In genomic region chr7:28545048-28545890, GRCm38 (mm10) we compare ENCODE assay signal across 10 mouse cellular contexts. TPM values are rescaled to one million over a fixed set of nuclear protein-coding genes. Genes with fewer than 3 reads are reported as not detected.
DNase-seq lines count a peak whose midpoint lies in the region; ATAC-seq lines count a peak whose summit lies in the region.
"Had no signal": no experiment of that assay in that cellular context is flagged by ENCODE, and none has a peak within 500 bp of the region (broad histone marks: within the 10 kb centered on the region; RNA-seq: fewer than 3 reads in every experiment).

No protein-coding gene starts in this region.

- H3K27ac ChIP-seq in forebrain, embryonic 10.5 days = no peak overlapping the region
- H3K27ac ChIP-seq in forebrain, embryonic 16.5 days (ENCODE audit: low read length) = no peak overlapping the region
- H3K27ac ChIP-seq in hindbrain, embryonic 12.5 days = no peak overlapping the region

- H3K9me3 ChIP-seq in forebrain, embryonic 10.5 days = no peaks in the 10 kb centered on the region
- H3K9me3 ChIP-seq in forebrain, embryonic 16.5 days (ENCODE audit: control insufficient read depth, low read length) = no peaks in the 10 kb centered on the region
- no peaks in the 10 kb centered on the region for H3K9me3 ChIP-seq in hindbrain, embryonic 12.5 days (replicated peaks)

- no peaks in the 10 kb centered on the region for H3K36me3 ChIP-seq in forebrain, embryonic 10.5 days (replicated peaks)
- no peaks in the 10 kb centered on the region for H3K36me3 ChIP-seq in forebrain, embryonic 16.5 days (ENCODE audit: control insufficient read depth, insufficient read depth)
- H3K36me3 ChIP-seq in hindbrain, embryonic 12.5 days = no peaks in the 10 kb centered on the region

- peaks cover 40% of the 10 kb centered on the region for H3K4me1 ChIP-seq in forebrain, embryonic 10.5 days
- H3K4me1 ChIP-seq in forebrain, embryonic 16.5 days (replicated peaks; ENCODE audit: control insufficient read depth, insufficient read depth, low read length) = peaks cover 8% of the 10 kb centered on the region
- peaks cover 23% of the 10 kb centered on the region for H3K4me1 ChIP-seq in hindbrain, embryonic 12.5 days

- no peak for ATAC-seq in forebrain, embryonic 16.5 days
- ATAC-seq in hindbrain, embryonic 12.5 days (ENCODE audit: low FRiP score) = 0 out of 2 replicates have a peak, but pooled peaks have one; percentile 7
- peak; percentile 42 for ATAC-seq in megakaryocyte progenitor cell, adult 5-6 weeks (replicated peaks; ENCODE audit: poor library complexity)

- no peak overlapping the region for H3K4me3 ChIP-seq in forebrain, embryonic 10.5 days
- H3K4me3 ChIP-seq in forebrain, embryonic 16.5 days (replicated peaks; ENCODE audit: low read length) = no peak overlapping the region
- H3K4me3 ChIP-seq in hindbrain, embryonic 12.5 days = no peak overlapping the region

- no peak overlapping the region for H3K4me2 ChIP-seq in forebrain, embryonic 16.5 days (ENCODE audit: low read length)
- no peak overlapping the region for H3K4me2 ChIP-seq in hindbrain, embryonic 12.5 days (replicated peaks)

- H3K27me3 ChIP-seq in forebrain, embryonic 10.5 days (ENCODE audit: poor library complexity, severe bottlenecking) = peaks cover 56% of the 10 kb centered on the region
- H3K27me3 ChIP-seq in forebrain, embryonic 16.5 days (replicated peaks; ENCODE audit: control insufficient read depth, insufficient read depth, low read length) = peaks cover 31% of the 10 kb centered on the region
- peaks cover 52% of the 10 kb centered on the region for H3K27me3 ChIP-seq in hindbrain, embryonic 12.5 days

- DNase-seq in forebrain, embryonic 10.5 days (ENCODE audit: extremely low spot score, low spot score) = peak; percentile 41
- DNase-seq in 416B (ENCODE audit: low read depth) = peak; percentile 43
- DNase-seq in gastrocnemius, postnatal 10 days = no peak
- no peak for DNase-seq in thymus, postnatal 10 days (ENCODE audit: low spot score in 2 of 2)
- no peak for DNase-seq in layer of hippocampus, postnatal 36 days

- no peak overlapping the region for H3K9ac ChIP-seq in forebrain, embryonic 16.5 days (replicated peaks; ENCODE audit: low read depth, low read length)
- no peak overlapping the region for H3K9ac ChIP-seq in hindbrain, embryonic 12.5 days

- 26% methylated on average over 14 of the region's 14 CpGs for WGBS in forebrain, embryonic 10.5 days
- WGBS in forebrain, embryonic 16.5 days = 28% methylated on average over 14 of the region's 14 CpGs
- WGBS in hindbrain, embryonic 12.5 days = 24% methylated on average over 14 of the region's 14 CpGs

RNA-seq across cellular contexts. Expression of gene Nccrp1, which starts 1.8 kb away (rescaled TPM):
- polyA plus RNA-seq in forebrain, embryonic 10.5 days (2016; fragmentation: Nextera tagmentation; extraction: Ambion mirVana) = not detected in 2 replicates
- not detected in 2 replicates for polyA plus RNA-seq in forebrain, embryonic 16.5 days (2015; fragmentation: Nextera tagmentation; extraction: Ambion mirVana)
- not detected in 2 replicates for polyA plus RNA-seq in hindbrain, embryonic 12.5 days (2016; fragmentation: Nextera tagmentation; extraction: Ambion mirVana)
- not detected in 2 replicates for total RNA-seq in megakaryocyte progenitor cell, adult 5-6 weeks (2015)
- not detected in 2 replicates for total RNA-seq in megakaryocyte progenitor cell, adult 5-6 weeks (2017)
- total RNA-seq in gastrocnemius, postnatal 10 days (2021) = not detected
- total RNA-seq in layer of hippocampus, postnatal 36 days (2021) = under 1 TPM; 0.48 to 0.52 TPM
- polyA plus RNA-seq: C2C12 had no signal

RNA-seq across cellular contexts. Expression of gene Sycn, which starts 4.6 kb away (rescaled TPM):
- polyA plus RNA-seq in forebrain, embryonic 10.5 days (2016; fragmentation: Nextera tagmentation; extraction: Ambion mirVana) = not detected in 2 replicates
- not detected in 2 replicates for polyA plus RNA-seq in forebrain, embryonic 16.5 days (2015; fragmentation: Nextera tagmentation; extraction: Ambion mirVana)
- not detected in 2 replicates for polyA plus RNA-seq in hindbrain, embryonic 12.5 days (2016; fragmentation: Nextera tagmentation; extraction: Ambion mirVana)
- total RNA-seq in megakaryocyte progenitor cell, adult 5-6 weeks (2015) = not detected in 2 replicates
- total RNA-seq in megakaryocyte progenitor cell, adult 5-6 weeks (2017) = not detected in 2 replicates
- total RNA-seq in gastrocnemius, postnatal 10 days (2021) = not detected
- not detected for total RNA-seq in layer of hippocampus, postnatal 36 days (2021)
- total RNA-seq: left cerebral cortex, postnatal 14 days had no signal
- polyA plus RNA-seq: C2C12 had no signal

RNA-seq across cellular contexts. Expression of gene Ifnl3, which starts 22.6 kb away (rescaled TPM):
- polyA plus RNA-seq in forebrain, embryonic 10.5 days (2016; fragmentation: Nextera tagmentation; extraction: Ambion mirVana) = not detected in 2 replicates
- not detected in 2 replicates for polyA plus RNA-seq in forebrain, embryonic 16.5 days (2015; fragmentation: Nextera tagmentation; extraction: Ambion mirVana)
- not detected in 2 replicates for polyA plus RNA-seq in hindbrain, embryonic 12.5 days (2016; fragmentation: Nextera tagmentation; extraction: Ambion mirVana)
- total RNA-seq in megakaryocyte progenitor cell, adult 5-6 weeks (2015) = not detected in 2 replicates
- not detected in 2 replicates for total RNA-seq in megakaryocyte progenitor cell, adult 5-6 weeks (2017)
- total RNA-seq in gastrocnemius, postnatal 10 days (2021) = not detected
- total RNA-seq in layer of hippocampus, postnatal 36 days (2021) = not detected
- total RNA-seq: left cerebral cortex, postnatal 14 days had no signal
- polyA plus RNA-seq: C2C12 had no signal

RNA-seq across cellular contexts. Expression of gene Ifnl2, which starts 35.0 kb away (rescaled TPM):
- not detected in 2 replicates for polyA plus RNA-seq in forebrain, embryonic 10.5 days (2016; fragmentation: Nextera tagmentation; extraction: Ambion mirVana)
- not detected in 2 replicates for polyA plus RNA-seq in forebrain, embryonic 16.5 days (2015; fragmentation: Nextera tagmentation; extraction: Ambion mirVana)
- not detected in 2 replicates for polyA plus RNA-seq in hindbrain, embryonic 12.5 days (2016; fragmentation: Nextera tagmentation; extraction: Ambion mirVana)
- not detected in 2 replicates for total RNA-seq in megakaryocyte progenitor cell, adult 5-6 weeks (2015)
- not detected in 2 replicates for total RNA-seq in megakaryocyte progenitor cell, adult 5-6 weeks (2017)
- total RNA-seq in gastrocnemius, postnatal 10 days (2021) = not detected
- not detected for total RNA-seq in layer of hippocampus, postnatal 36 days (2021)
- total RNA-seq: left cerebral cortex, postnatal 14 days had no signal
- polyA plus RNA-seq: C2C12 had no signal

RNA-seq across cellular contexts. Expression of gene Samd4b, which starts 52.7 kb away (rescaled TPM):
- 29.9 and 30.7 TPM in 2 replicates for polyA plus RNA-seq in forebrain, embryonic 10.5 days (2016; fragmentation: Nextera tagmentation; extraction: Ambion mirVana)
- 25.3 and 26.3 TPM in 2 replicates for polyA plus RNA-seq in forebrain, embryonic 16.5 days (2015; fragmentation: Nextera tagmentation; extraction: Ambion mirVana)
- 35.6 and 38.6 TPM in 2 replicates for polyA plus RNA-seq in hindbrain, embryonic 12.5 days (2016; fragmentation: Nextera tagmentation; extraction: Ambion mirVana)
- total RNA-seq in megakaryocyte progenitor cell, adult 5-6 weeks (2015) = 20.7 TPM in 2 replicates
- total RNA-seq in megakaryocyte progenitor cell, adult 5-6 weeks (2017) = 2.7 and 4.3 TPM in 2 replicates
- total RNA-seq in gastrocnemius, postnatal 10 days (2021) = 10 to 100 TPM; 24.7 to 27.5 TPM
- 10 to 100 TPM; 66.4 to 79.4 TPM for total RNA-seq in layer of hippocampus, postnatal 36 days (2021)

Comparison
In these comparisons a context has a peak if more than half of its experiments do, and no peak if none do; other contexts are left out.
1. DNase-seq: peak in forebrain, embryonic 10.5 days (single experiment) and 416B (single experiment); none in gastrocnemius, postnatal 10 days (single experiment), thymus, postnatal 10 days (0 of 2) and layer of hippocampus, postnatal 36 days (0 of 2).